Mouse (Mus musculus) erythroblast, embryonic 14.5 days (primary cell): ENCODE measurements around the gene Tmem132c. TPM values are rescaled to one million over a fixed set of nuclear protein-coding genes. Genes with fewer than 3 reads are reported as not detected.

Experiments
- H3K27me3 ChIP-seq: 2 replicates; pipeline ENCODE4 v1.6.1; 2012; ENCODE audit warnings: inconsistent platforms; ENCODE audit not compliant: control insufficient read depth
- H3K36me3 ChIP-seq: 2 replicates; pipeline ENCODE4 v1.6.1; 2012; ENCODE audit warnings: mild to moderate bottlenecking, inconsistent platforms; ENCODE audit not compliant: control insufficient read depth
- H3K4me1 ChIP-seq: 2 replicates; pipeline ENCODE4 v1.6.1; 2012; ENCODE audit warnings: inconsistent platforms; ENCODE audit not compliant: control insufficient read depth
- H3K4me3 ChIP-seq: replicated peaks from 2 replicates; pipeline ENCODE3; 2012; ENCODE audit warnings: moderate library complexity, mild to moderate bottlenecking, inconsistent platforms
- H3K9me3 ChIP-seq: 2 replicates; pipeline ENCODE4 v1.6.1; 2012; ENCODE audit warnings: low read length, inconsistent platforms, mixed read lengths; ENCODE audit not compliant: control insufficient read depth
- GATA1 ChIP-seq: IDR thresholded peaks from 2 replicates; pipeline ENCODE4 v1.6.1; 2012; ENCODE audit warnings: low read length, inconsistent platforms, mixed read lengths
- TAL1 ChIP-seq: IDR thresholded peaks from 3 replicates; pipeline ENCODE4 v1.6.1; 2012; ENCODE audit warnings: low read length, inconsistent platforms, mixed read lengths
- polyA plus RNA-seq: library from polyadenylated mRNA; stranded (reverse); fragments of >175 nt; gene quantifications from 2 replicates; pipeline ENCODE4 v1.2.3, GENCODE M21; 2012

The Tmem132c gene
- polyA plus RNA-seq, 1 experiment = not detected

DNA sequence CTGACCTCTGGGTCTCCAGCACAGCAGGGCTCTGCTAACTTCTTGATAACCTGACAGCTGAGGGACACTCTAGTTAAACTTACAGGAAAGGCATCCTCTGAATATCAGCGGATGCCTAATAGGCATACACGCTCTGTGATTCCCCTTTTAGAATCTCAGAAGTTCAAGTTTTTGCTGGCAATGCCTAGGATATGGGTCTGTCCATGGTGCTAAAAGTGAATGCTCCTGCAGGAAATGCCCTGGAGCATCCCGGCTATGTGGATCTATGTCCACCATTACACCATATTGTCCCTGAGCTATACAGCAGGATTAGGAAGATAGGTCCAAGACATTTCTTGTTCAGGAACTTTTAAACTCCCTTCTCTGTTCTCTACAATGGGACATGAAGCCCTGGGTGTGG is 319.5 kb downstream of the Tmem132c start:
- Histone ChIP-seq H3K27me3 (no peaks in the 10 kb centered on the region), H3K36me3 (no peaks in the 10 kb centered on the region), H3K4me1 (no peaks in the 10 kb centered on the region), H3K4me3 (no peak overlapping the region), H3K9me3 (peaks cover 28% of the 10 kb centered on the region)
- TF ChIP-seq GATA1 (no peak), TAL1 (no peak)

- TF ChIP-seq GATA1 (no peak), TAL1 (no peak)
- H3K9me3 ChIP-seq = peaks cover 38% of the 10 kb centered on the region
- no peaks in the 10 kb centered on the region for H3K36me3 ChIP-seq
These were observed 325.6 kb downstream of the Tmem132c start for GRCm38 (mm10) chr5:127567165-127567741.

DNA sequence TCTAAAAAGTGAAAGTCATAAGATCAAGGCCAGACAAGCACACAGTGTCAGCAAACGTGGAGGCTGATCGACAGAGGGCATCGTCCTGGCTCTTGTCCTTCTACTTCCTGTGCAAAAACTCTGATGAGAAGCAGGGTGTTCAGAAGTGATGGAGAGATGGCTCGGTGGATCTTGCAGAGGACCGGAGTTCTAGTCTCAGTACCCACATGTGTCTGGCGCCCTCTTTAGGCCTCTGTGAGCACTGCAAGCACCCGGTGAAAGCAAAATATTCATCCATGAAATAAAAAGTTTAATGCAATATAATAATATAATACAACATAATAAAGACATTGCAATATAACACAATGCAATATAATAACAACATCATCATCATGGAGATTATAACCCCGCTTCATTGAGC is 335.8 kb downstream of the Tmem132c start:
- Histone ChIP-seq H3K27me3 (no peaks in the 10 kb centered on the region; the same call in 1 of the 2 replicates), H3K9me3 (no peaks in the 10 kb centered on the region), H3K4me3 (no peak overlapping the region), H3K4me1 (no peaks in the 10 kb centered on the region), H3K36me3 (no peaks in the 10 kb centered on the region)
- TF ChIP-seq TAL1 (no peak), GATA1 (no peak)

More at GRCm38 (mm10) chr5:127567165-127567741, 325.6 kb downstream of the Tmem132c start:
- H3K4me1 ChIP-seq = no peaks in the 10 kb centered on the region
- H3K27me3 ChIP-seq = no peaks in the 10 kb centered on the region
- no peak overlapping the region for H3K4me3 ChIP-seq

DNA sequence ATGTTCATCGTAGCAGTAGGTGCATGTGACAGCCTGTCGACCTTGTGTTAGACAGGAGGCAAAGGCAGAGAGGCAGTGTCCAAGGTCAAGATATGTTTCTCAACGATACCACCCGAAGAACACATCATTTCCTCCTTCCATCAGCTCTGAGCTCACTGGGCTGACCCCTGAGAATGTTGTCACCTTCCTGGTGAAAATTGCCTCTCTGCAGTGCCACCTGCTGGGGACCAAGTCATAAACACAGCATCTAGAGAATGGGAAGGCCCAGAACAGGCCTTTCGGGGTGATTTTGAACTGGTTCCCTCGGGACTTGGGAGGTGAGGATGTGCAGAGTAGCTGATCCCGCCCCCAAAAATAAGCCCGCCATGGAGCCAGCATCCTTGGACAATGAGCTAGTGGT is 342.1 kb downstream of the Tmem132c start:
- Histone ChIP-seq H3K9me3 (0 out of 2 replicates have a peak, but pooled peaks cover 2% of the 10 kb centered on the region), H3K27me3 (no peaks in the 10 kb centered on the region; the same call in 1 of the 2 replicates), H3K4me1 (no peaks in the 10 kb centered on the region), H3K4me3 (no peak overlapping the region), H3K36me3 (no peaks in the 10 kb centered on the region)
- TF ChIP-seq TAL1 = no peak

DNA sequence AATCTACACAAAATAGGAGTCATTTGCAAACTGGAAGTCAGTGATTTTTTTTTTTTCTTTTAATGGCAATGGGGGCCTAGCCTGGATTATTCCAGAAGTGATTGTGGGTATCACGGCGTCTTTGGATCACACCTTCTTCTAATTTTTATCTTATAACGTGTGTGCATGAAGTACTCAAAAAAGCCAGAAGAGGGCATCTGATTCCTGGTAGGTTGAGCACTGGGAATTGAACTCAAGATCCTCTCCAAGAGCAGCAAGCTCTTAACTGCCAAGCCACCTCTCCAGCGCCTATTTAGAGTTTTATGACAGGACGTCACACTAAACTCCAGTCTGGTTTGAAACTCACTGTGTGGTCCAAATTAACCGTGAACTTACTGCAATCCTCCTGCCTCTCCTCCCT is 346.2 kb downstream of the Tmem132c start:
- H3K9me3 ChIP-seq = 0 out of 2 replicates have a peak, but pooled peaks cover 2% of the 10 kb centered on the region

DNA sequence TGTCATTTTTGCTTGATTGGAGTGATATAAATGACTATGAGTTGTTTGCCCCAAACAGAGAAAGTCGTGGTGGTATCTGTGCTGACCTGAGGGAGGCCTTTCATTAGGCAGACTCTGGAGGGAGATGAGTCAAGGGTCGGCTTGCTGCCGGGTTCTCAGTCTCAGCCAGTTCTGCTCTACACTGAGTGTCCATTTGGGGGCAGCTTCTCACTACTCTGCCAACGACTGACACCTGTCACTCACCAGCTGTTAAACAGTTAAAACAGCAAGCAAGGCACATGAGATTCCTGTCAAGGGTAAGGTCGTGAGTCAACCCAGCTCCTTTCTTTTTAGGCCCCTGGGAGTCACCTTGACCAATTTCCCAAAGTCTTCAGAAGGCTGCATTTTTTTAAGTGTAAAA is 350.8 kb downstream of the Tmem132c start:
- Histone ChIP-seq H3K9me3 (no peaks in the 10 kb centered on the region), H3K27me3 (no peaks in the 10 kb centered on the region), H3K36me3 (peaks cover 55% of the 10 kb centered on the region), H3K4me1 (no peaks in the 10 kb centered on the region), H3K4me3 (no peak overlapping the region)
- TF ChIP-seq GATA1 (no peak), TAL1 (no peak)

More for the DNA sequence above, 346.2 kb downstream of the Tmem132c start:
- Histone ChIP-seq H3K27me3 (no peaks in the 10 kb centered on the region), H3K4me1 (no peaks in the 10 kb centered on the region), H3K4me3 (no peak overlapping the region), H3K36me3 (peaks cover 9% of the 10 kb centered on the region)
- no peak for TF ChIP-seq GATA1
- no peak for TF ChIP-seq TAL1

DNA sequence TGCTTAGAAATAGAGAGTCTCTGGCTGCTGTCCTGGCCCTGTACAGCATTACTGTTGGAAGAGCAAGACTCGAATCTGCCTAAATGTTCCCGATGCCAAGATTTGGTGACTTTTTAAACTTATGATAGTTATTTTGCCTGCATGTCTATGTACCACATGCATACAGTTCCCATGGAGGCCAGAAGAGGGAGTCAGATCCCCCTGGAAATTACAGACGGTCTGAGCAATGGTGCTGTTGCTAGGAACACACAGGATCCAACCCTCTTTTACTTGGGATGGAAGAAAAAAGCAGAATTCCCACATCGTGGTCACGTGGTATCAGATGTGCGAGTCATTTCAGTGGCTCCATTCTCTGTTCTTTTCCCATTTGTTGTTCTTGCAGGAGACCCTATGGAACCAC is 351.2 kb downstream of the Tmem132c start:
- Histone ChIP-seq H3K9me3 (no peaks in the 10 kb centered on the region), H3K36me3 (peaks cover 59% of the 10 kb centered on the region), H3K27me3 (no peaks in the 10 kb centered on the region), H3K4me3 (no peak overlapping the region), H3K4me1 (no peaks in the 10 kb centered on the region)
- TF ChIP-seq GATA1 (no peak), TAL1 (no peak)

DNA sequence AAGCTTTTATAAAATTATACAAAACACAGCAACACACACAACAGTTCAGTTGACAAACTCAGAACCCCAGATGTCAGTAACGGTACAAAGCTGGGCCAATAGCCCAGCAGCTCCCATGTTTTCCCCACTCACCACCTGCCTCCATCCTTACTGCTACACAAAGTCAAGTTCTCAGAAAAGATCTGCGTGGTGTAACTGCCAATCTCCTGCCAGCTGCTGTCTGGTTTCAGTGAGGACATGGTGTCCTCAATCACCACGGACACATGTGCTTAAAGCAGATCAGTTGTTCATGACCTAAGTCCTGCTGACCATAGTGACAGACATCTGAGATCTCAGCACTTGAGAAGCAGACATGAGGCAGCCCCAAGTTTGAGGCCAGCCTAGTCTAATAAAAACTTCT is 354.1 kb downstream of the Tmem132c start:
- H3K4me1 ChIP-seq = no peaks in the 10 kb centered on the region
- TF ChIP-seq GATA1 (no peak), TAL1 (no peak)
- H3K4me3 ChIP-seq = no peak overlapping the region
- H3K27me3 ChIP-seq = no peaks in the 10 kb centered on the region
- H3K9me3 ChIP-seq = no peaks in the 10 kb centered on the region
- H3K36me3 ChIP-seq = peaks cover 87% of the 10 kb centered on the region

- no peaks in the 10 kb centered on the region for H3K9me3 ChIP-seq
- H3K27me3 ChIP-seq = no peaks in the 10 kb centered on the region
- peaks cover 97% of the 10 kb centered on the region for H3K36me3 ChIP-seq
- no peak overlapping the region for H3K4me3 ChIP-seq
- H3K4me1 ChIP-seq = no peaks in the 10 kb centered on the region
- TF ChIP-seq TAL1 = no peak
- TF ChIP-seq GATA1 = no peak
These were observed 355.3 kb downstream of the Tmem132c start for GRCm38 (mm10) chr5:127596862-127597261.

DNA sequence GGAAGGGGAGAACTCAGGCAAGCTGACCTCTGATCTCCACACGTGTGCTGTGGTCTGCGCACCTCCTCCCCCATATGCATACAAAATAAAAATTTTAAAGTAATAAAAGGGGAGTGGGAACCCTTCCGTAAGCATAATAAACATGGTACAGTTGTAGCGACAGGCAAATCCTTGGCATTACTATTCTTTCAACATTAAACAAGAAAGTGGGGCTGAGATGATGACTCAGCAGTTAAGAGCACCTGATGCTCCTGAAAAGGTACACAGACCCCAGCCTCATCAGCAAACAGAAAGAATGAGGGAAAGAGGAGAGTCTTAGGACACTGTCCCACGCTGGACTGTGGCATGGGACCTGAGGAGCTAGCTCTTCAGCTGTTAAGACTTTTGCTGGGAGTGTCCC is 361.4 kb downstream of the Tmem132c start:
- TF ChIP-seq GATA1 (no peak), TAL1 (no peak)
- H3K27me3 ChIP-seq = no peaks in the 10 kb centered on the region
- H3K36me3 ChIP-seq = peaks cover 98% of the 10 kb centered on the region
- H3K4me3 ChIP-seq = no peak overlapping the region
- no peaks in the 10 kb centered on the region for H3K9me3 ChIP-seq
- H3K4me1 ChIP-seq = no peaks in the 10 kb centered on the region
